Mouse (Mus musculus) heart, postnatal 0 days (tissue): ENCODE results near the gene Fam168b. TPM values are rescaled to one million over a fixed set of nuclear protein-coding genes. Genes with fewer than 3 reads are reported as not detected.

Experiments
- ATAC-seq: fragments of 200-750 bp; cut with Nextera tagmentation; 2 replicates; pipeline ENCODE4 v1.8.0; 2017; ENCODE audit warnings: low read depth, moderate number of reproducible peaks, moderate library complexity; ENCODE audit not compliant: insufficient read depth
- DNase-seq: peaks from one replicate; pipeline ENCODE4 v3.0.0-alpha.2; 2016; ENCODE audit warnings: low spot score
- H3K27ac ChIP-seq: fragments of 300-500 bp; sonication (generic); 2 replicates; pipeline ENCODE4 v1.5.1; 2014; ENCODE audit warnings: low read depth, mild to moderate bottlenecking
- H3K27me3 ChIP-seq: fragments of 300-500 bp; sonication (generic); 2 replicates; pipeline ENCODE4 v1.6.1; 2014; ENCODE audit warnings: low read length, mixed read lengths; ENCODE audit not compliant: control insufficient read depth, insufficient read depth
- H3K36me3 ChIP-seq: fragments of 300-500 bp; sonication (generic); replicated peaks from 2 replicates; pipeline ENCODE4 v1.6.1; 2014; ENCODE audit warnings: low read length, mixed read lengths; ENCODE audit not compliant: control insufficient read depth, insufficient read depth
- H3K4me1 ChIP-seq: fragments of 300-500 bp; sonication (generic); 2 replicates; pipeline ENCODE4 v1.6.1; 2014; ENCODE audit warnings: antibody characterized with exemption; ENCODE audit not compliant: control insufficient read depth, insufficient read depth
- H3K4me2 ChIP-seq: fragments of 300-500 bp; sonication (generic); 2 replicates; pipeline ENCODE4 v1.6.1; 2014; ENCODE audit warnings: low read depth, mild to moderate bottlenecking, low read length, moderate library complexity
- H3K4me3 ChIP-seq: fragments of 300-500 bp; sonication (generic); 2 replicates; pipeline ENCODE4 v1.5.1; 2014; ENCODE audit warnings: low read depth, low read length
- H3K9ac ChIP-seq: fragments of 300-500 bp; sonication (generic); replicated peaks from 2 replicates; pipeline ENCODE4 v1.6.1; 2014; ENCODE audit warnings: low read depth, low read length, mixed read lengths
- H3K9me3 ChIP-seq: fragments of 300-500 bp; sonication (generic); replicated peaks from 2 replicates; pipeline ENCODE4 v1.6.1; 2016; ENCODE audit warnings: low read length; ENCODE audit not compliant: control insufficient read depth
- CTCF ChIP-seq: IDR thresholded peaks from 2 replicates; pipeline ENCODE4 v1.5.1; 2016; ENCODE audit warnings: antibody characterized with exemption, control low read depth, low read depth
- EP300 ChIP-seq: IDR thresholded peaks from 2 replicates; pipeline ENCODE4 v1.6.1; 2016; ENCODE audit warnings: antibody characterized with exemption, low read depth
- WGBS: fragments of 180-500 bp; shearing (Covaris S2); extraction: QIAGEN DNeasy Blood & Tissue Kit; methylation state at CpG from one replicate; pipeline ENCODE4 v1.1.7; 2014; 5-methylcytosine and 5-hydroxymethylcytosine counted together
- polyA plus RNA-seq: library from polyadenylated mRNA; unstranded; fragments of >200 nt; fragmentation: Nextera tagmentation; extraction: Ambion mirVana; gene quantifications from 2 replicates; pipeline ENCODE4 v1.2.1, GENCODE M21; 2015
- total RNA-seq: library from RNA; depleted of rRNA; stranded (reverse); fragments of >200 nt; gene quantifications from 2 replicates; pipeline ENCODE4 v1.2.3, GENCODE M21; 2014; ENCODE audit warnings: low replicate concordance

Fam168b gene
- total and polyA plus RNA-seq, 2 experiments from 2014 or later, result 21.5 to 96.0 TPM

- Histone ChIP-seq H3K4me3 (peak overlapping the region; percentile 81), H3K27ac (no peak overlapping the region)
- 31% methylated on average over 7 of the region's 7 CpGs for WGBS
Observed at GRCm38 (mm10) chr1:34802290-34802642, 40.6 kb downstream of the Fam168b start.

DNA sequence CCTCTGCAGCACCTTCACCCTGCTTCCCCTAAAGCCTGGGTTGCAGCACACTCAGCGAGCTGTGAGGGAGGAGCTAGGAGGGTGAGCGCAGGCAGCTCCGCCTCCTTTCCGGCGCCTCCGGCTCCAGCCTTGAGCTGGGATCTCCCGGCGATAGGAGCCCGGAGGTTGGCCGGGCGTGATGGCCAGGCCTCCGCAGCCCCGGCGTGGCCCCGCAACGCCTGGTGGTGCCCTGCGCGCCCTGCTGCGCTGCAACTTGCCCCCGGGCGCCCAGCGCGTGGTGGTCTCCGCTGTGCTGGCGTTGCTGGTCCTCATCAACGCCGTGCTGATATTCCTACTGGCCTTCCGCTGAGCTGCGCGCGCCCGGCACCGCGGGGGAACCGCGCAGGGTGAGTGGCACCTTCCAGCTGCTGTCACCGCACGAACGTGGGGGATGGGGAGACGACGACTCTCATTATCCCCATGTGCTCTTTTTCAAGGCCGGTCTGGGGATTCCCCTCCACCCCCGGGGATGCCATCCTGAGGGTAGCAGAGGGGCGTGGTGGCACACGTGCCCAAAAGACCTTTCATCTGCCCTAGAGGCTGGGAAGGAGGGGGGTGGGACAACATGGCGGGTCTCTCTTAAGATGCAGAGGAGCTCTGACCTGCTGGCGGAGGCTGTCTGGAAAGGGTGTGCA lies 41.1 kb downstream of the Fam168b start:
- no peak overlapping the region for H3K27ac ChIP-seq
- TF ChIP-seq EP300 (no peak), CTCF (no peak)

More at GRCm38 (mm10) chr1:34802290-34802642, 40.6 kb downstream of the Fam168b start:
- 0 out of 2 replicates have a peak, but pooled peaks cover 3% of the 10 kb centered on the region for H3K27me3 ChIP-seq
- peaks cover 14% of the 10 kb centered on the region for H3K4me1 ChIP-seq
- TF ChIP-seq EP300 (no peak), CTCF (no peak)
- DNase-seq (no peak), ATAC-seq (no peak; the same call in 1 of the 2 replicates)
- no peaks in the 10 kb centered on the region for H3K36me3 ChIP-seq
- no peaks in the 10 kb centered on the region for H3K9me3 ChIP-seq
- peak overlapping the region; percentile 100 for H3K4me2 ChIP-seq
- no peak overlapping the region for H3K9ac ChIP-seq

GRCm38 (mm10) chr1:34799140-34799539 lies 43.7 kb downstream of the Fam168b start:
- ATAC-seq, result no peak
- H3K27me3 ChIP-seq, result no peaks in the 10 kb centered on the region
- WGBS, result 79% methylated on average over 2 of the region's 2 CpGs

More for the DNA sequence above, 41.1 kb downstream of the Fam168b start:
- Histone ChIP-seq H3K27me3 (0 out of 2 replicates have a peak, but pooled peaks cover 3% of the 10 kb centered on the region), H3K4me1 (peaks cover 14% of the 10 kb centered on the region), H3K4me3 (peak overlapping the region; percentile 81), H3K36me3 (no peaks in the 10 kb centered on the region), H3K9me3 (no peaks in the 10 kb centered on the region), H3K4me2 (peak overlapping the region; percentile 100), H3K9ac (peak overlapping the region; percentile 48)
- 2% methylated on average over 47 of the region's 47 CpGs for WGBS
- ATAC-seq (peak; percentile 86), DNase-seq (peak; percentile 58)

GRCm38 (mm10) chr1:34793304-34794300 lies 49.3 kb downstream of the Fam168b start:
- H3K4me3 ChIP-seq, result no peak overlapping the region
- no peak overlapping the region for H3K4me2 ChIP-seq
- H3K4me1 ChIP-seq, result no peaks in the 10 kb centered on the region
- H3K36me3 ChIP-seq, result no peaks in the 10 kb centered on the region
- H3K9me3 ChIP-seq, result no peaks in the 10 kb centered on the region
- no peaks in the 10 kb centered on the region for H3K27me3 ChIP-seq
- H3K27ac ChIP-seq, result no peak overlapping the region
- ATAC-seq (no peak), DNase-seq (no peak)
- WGBS, result 70% methylated on average over 19 of the region's 19 CpGs
- H3K9ac ChIP-seq, result no peak overlapping the region
- TF ChIP-seq CTCF (no peak), EP300 (no peak)

More at GRCm38 (mm10) chr1:34799140-34799539, 43.7 kb downstream of the Fam168b start:
- no peak overlapping the region for H3K27ac ChIP-seq
- DNase-seq, result no peak
- H3K36me3 ChIP-seq, result no peaks in the 10 kb centered on the region
- H3K9ac ChIP-seq, result no peak overlapping the region
- no peak overlapping the region for H3K4me2 ChIP-seq
- no peak overlapping the region for H3K4me3 ChIP-seq
- H3K9me3 ChIP-seq, result no peaks in the 10 kb centered on the region
- no peak for TF ChIP-seq EP300
- TF ChIP-seq CTCF, result no peak
- peaks cover 14% of the 10 kb centered on the region for H3K4me1 ChIP-seq

GRCm38 (mm10) chr1:34783538-34784161 lies 59.2 kb downstream of the Fam168b start:
- TF ChIP-seq EP300, result no peak
- TF ChIP-seq CTCF, result no peak
- 37% methylated on average over 6 of the region's 6 CpGs for WGBS
- H3K27me3 ChIP-seq, result no peaks in the 10 kb centered on the region
- H3K9ac ChIP-seq, result no peak overlapping the region
- H3K27ac ChIP-seq, result no peak overlapping the region
- no peak for DNase-seq
- H3K36me3 ChIP-seq, result no peaks in the 10 kb centered on the region
- no peak for ATAC-seq
- H3K9me3 ChIP-seq, result no peaks in the 10 kb centered on the region
- H3K4me2 ChIP-seq, result no peak overlapping the region
- no peak overlapping the region for H3K4me3 ChIP-seq
- no peaks in the 10 kb centered on the region for H3K4me1 ChIP-seq
